Mouse (Mus musculus): ENCODE results near the gene Lancl3. TPM values are rescaled to one million over a fixed set of nuclear protein-coding genes. Genes with fewer than 3 reads are reported as not detected.

Lancl3 gene
- polyA plus RNA-seq, 1 experiment from 2014 or later = 0.29 TPM

DNA sequence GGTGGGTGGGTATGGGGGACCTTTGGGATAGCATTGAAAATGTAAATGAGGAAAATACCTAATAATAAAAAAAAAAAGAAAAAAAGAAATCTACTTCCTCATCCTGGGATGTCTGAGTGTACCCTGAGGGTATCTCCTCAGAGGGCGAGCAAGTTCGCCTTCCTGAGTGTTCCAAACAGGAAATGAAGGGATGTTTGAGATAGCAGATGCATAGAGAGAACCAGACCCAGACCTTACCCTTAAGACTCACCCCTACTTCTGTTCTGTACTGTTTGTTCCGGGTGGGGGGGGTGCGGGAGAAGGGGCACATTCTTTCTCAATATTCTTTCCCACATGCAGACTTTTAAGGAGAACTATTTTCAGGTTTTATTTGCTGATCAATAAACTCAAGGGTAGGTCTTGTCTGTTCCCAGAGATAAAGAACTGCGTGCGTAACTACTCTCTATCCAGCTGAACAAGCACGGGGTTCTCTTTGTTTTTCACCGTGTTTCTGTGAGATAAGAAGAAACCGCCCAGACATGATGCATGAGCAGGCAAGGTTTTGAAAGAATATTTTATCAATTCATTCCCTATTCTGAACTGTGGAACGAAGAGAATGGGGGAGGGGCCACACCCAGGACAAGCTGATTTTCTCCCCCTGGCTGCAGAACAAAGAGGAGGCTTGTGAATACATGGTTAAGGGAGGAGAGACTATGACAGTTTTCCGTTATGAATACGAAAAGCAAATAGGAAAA is 45.1 kb downstream of the Lancl3 start:
- no peak overlapping the region for H3K9ac ChIP-seq (replicated peaks; ENCODE audit: low read length)
- no peak overlapping the region for H3K4me3 ChIP-seq (ENCODE audit: low read depth, low read length)
- no peaks in the 10 kb centered on the region for H3K4me1 ChIP-seq (ENCODE audit: control insufficient read depth, insufficient read depth, low read length)
- H3K36me3 ChIP-seq (replicated peaks; ENCODE audit: control insufficient read depth, insufficient read depth, low read depth, low read length) = no peaks in the 10 kb centered on the region
- no peaks in the 10 kb centered on the region for H3K27me3 ChIP-seq (ENCODE audit: control insufficient read depth, insufficient read depth, low read length)
- H3K4me2 ChIP-seq (ENCODE audit: low read depth, low read length) = no peak overlapping the region
- DNase-seq (ENCODE audit: low spot score) = no peak
- ATAC-seq (replicated peaks; ENCODE audit: insufficient number of reproducible peaks, low FRiP score, low TSS enrichment, low read depth) = no peak
- no peaks in the 10 kb centered on the region for H3K9me3 ChIP-seq (replicated peaks; ENCODE audit: control insufficient read depth, low read length)
- no peak overlapping the region for H3K27ac ChIP-seq (replicated peaks; ENCODE audit: low read depth, low read length)
- 59% methylated on average over 12 of the region's 12 CpGs for WGBS

DNA sequence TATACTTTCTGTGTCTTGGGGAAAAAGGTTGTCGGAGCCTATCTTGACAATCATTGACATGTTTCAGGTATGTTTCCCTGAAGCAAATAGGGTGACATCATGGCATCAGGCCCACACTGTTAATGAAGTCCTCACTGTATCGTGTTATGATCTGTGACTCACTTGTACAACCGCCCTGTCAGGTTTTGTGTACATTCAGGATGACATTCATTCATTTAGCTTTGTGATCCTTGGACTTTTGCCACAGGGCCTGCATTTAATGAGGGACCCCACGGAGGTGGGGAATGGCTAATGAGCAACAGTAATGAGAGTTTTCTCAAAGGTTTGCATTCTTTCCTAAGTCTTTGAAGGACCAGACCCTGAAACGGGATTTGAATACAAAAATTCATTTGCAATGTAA is 49.2 kb downstream of the Lancl3 start:
- DNase-seq (ENCODE audit: low spot score) (no peak), ATAC-seq (replicated peaks; ENCODE audit: insufficient number of reproducible peaks, low FRiP score, low TSS enrichment, low read depth) (no peak)
- Histone ChIP-seq H3K4me3 (ENCODE audit: low read depth, low read length) (no peak overlapping the region), H3K4me1 (ENCODE audit: control insufficient read depth, insufficient read depth, low read length) (no peaks in the 10 kb centered on the region), H3K9ac (replicated peaks; ENCODE audit: low read length) (no peak overlapping the region), H3K27me3 (ENCODE audit: control insufficient read depth, insufficient read depth, low read length) (no peaks in the 10 kb centered on the region), H3K4me2 (ENCODE audit: low read depth, low read length) (no peak overlapping the region), H3K27ac (replicated peaks; ENCODE audit: low read depth, low read length) (no peak overlapping the region), H3K36me3 (replicated peaks; ENCODE audit: control insufficient read depth, insufficient read depth, low read depth, low read length) (no peaks in the 10 kb centered on the region), H3K9me3 (replicated peaks; ENCODE audit: control insufficient read depth, low read length) (no peaks in the 10 kb centered on the region)
- 62% methylated on average over 5 of the region's 5 CpGs for WGBS

DNA sequence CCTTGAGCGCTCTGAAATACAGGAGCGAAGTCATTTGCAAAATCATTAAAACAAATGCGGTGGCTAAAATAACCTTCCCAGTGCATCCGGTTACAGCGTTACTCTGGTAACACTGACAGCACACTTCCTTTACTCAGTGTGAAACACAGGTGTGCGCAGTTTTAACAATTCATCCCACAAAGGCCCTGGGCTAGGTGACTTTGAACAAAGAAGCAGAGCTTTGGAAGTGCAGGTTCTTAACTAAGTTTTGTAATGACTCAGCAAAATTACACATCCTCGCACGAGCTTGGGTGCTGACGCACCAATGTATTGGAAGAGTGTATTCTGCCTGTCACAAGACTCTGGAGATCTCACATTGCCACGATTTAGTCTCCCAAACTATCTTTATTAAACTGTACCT is 54.3 kb downstream of the Lancl3 start:
- no peaks in the 10 kb centered on the region for H3K36me3 ChIP-seq (replicated peaks; ENCODE audit: control insufficient read depth, insufficient read depth, low read depth, low read length)
- ATAC-seq (replicated peaks; ENCODE audit: insufficient number of reproducible peaks, low FRiP score, low TSS enrichment, low read depth) (no peak), DNase-seq (ENCODE audit: low spot score) (no peak)
- no peak overlapping the region for H3K4me2 ChIP-seq (ENCODE audit: low read depth, low read length)
- WGBS = 77% methylated on average over 10 of the region's 10 CpGs
- H3K4me1 ChIP-seq (ENCODE audit: control insufficient read depth, insufficient read depth, low read length) = no peaks in the 10 kb centered on the region
- H3K9me3 ChIP-seq (replicated peaks; ENCODE audit: control insufficient read depth, low read length) = no peaks in the 10 kb centered on the region
- no peak overlapping the region for H3K9ac ChIP-seq (replicated peaks; ENCODE audit: low read length)
- no peak overlapping the region for H3K4me3 ChIP-seq (ENCODE audit: low read depth, low read length)
- no peak overlapping the region for H3K27ac ChIP-seq (replicated peaks; ENCODE audit: low read depth, low read length)
- no peaks in the 10 kb centered on the region for H3K27me3 ChIP-seq (ENCODE audit: control insufficient read depth, insufficient read depth, low read length)

DNA sequence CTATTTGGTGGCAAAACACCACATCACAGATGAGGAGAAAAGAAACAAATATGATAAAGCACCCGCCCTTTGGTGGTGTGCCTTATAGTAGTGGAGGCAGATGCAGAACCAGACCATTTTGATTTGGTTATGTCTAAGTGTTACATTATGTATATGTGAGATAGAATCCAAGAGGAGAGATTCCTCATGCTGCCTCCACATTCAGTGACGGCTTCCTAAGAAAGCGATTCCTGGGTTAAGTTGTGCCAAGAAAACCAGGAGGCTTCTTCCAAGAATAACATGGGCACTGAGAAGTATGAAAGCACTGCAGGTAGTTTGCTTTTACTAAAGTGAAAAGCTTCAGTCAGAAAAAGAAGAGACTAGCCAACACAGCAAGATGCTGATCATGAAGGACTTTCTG is 55.2 kb downstream of the Lancl3 start:
- Histone ChIP-seq H3K4me2 (ENCODE audit: low read depth, low read length) (no peak overlapping the region), H3K36me3 (replicated peaks; ENCODE audit: control insufficient read depth, insufficient read depth, low read depth, low read length) (no peaks in the 10 kb centered on the region), H3K9ac (replicated peaks; ENCODE audit: low read length) (no peak overlapping the region), H3K4me3 (ENCODE audit: low read depth, low read length) (no peak overlapping the region), H3K9me3 (replicated peaks; ENCODE audit: control insufficient read depth, low read length) (no peaks in the 10 kb centered on the region), H3K4me1 (ENCODE audit: control insufficient read depth, insufficient read depth, low read length) (no peaks in the 10 kb centered on the region), H3K27ac (replicated peaks; ENCODE audit: low read depth, low read length) (no peak overlapping the region), H3K27me3 (ENCODE audit: control insufficient read depth, insufficient read depth, low read length) (no peaks in the 10 kb centered on the region)
- WGBS = 89% methylated on average over 3 of the region's 3 CpGs
- DNase-seq (ENCODE audit: low spot score) (no peak), ATAC-seq (replicated peaks; ENCODE audit: insufficient number of reproducible peaks, low FRiP score, low TSS enrichment, low read depth) (no peak)

DNA sequence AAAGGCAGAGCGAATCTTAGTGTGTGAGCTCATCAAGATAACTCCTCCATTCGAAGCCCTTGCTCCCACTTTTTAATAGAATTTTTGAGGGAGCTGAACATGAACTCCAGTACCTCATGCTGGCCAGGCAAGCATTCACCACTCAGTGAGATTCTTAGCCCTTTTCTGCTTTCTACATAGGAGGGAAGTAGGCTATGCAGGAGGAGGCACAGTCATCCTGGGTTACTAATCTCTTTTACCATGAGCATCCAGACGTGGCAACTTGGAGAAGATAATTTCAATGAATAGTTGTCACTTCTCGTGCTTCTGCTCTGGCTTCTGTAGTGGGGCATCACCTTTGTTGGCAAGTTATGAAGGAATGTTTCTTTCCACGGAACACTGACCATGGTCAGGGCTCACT is 57.1 kb downstream of the Lancl3 start, which contains the start of gene Gm14862:
Gene Gm14862 (minus strand): TSS at position 134 of the 400 bp plus-strand sequence.
- Histone ChIP-seq H3K9ac (replicated peaks; ENCODE audit: low read length) (no peak within 1 kb of the TSS), H3K36me3 (replicated peaks; ENCODE audit: control insufficient read depth, insufficient read depth, low read depth, low read length) (no peaks in the 10 kb centered on the region), H3K4me2 (ENCODE audit: low read depth, low read length) (no peak within 1 kb of the TSS), H3K4me3 (ENCODE audit: low read depth, low read length) (no peak within 1 kb of the TSS), H3K27ac (replicated peaks; ENCODE audit: low read depth, low read length) (no peak within 1 kb of the TSS), H3K9me3 (replicated peaks; ENCODE audit: control insufficient read depth, low read length) (no peaks in the 10 kb centered on the region), H3K4me1 (ENCODE audit: control insufficient read depth, insufficient read depth, low read length) (no peaks in the 10 kb centered on the region), H3K27me3 (ENCODE audit: control insufficient read depth, insufficient read depth, low read length) (no peaks in the 10 kb centered on the region)
- 81% methylated on average over 5 of the region's 5 CpGs for WGBS
- DNase-seq (ENCODE audit: low spot score) = no peak
- ATAC-seq (replicated peaks; ENCODE audit: insufficient number of reproducible peaks, low FRiP score, low TSS enrichment, low read depth) = no peak

DNA sequence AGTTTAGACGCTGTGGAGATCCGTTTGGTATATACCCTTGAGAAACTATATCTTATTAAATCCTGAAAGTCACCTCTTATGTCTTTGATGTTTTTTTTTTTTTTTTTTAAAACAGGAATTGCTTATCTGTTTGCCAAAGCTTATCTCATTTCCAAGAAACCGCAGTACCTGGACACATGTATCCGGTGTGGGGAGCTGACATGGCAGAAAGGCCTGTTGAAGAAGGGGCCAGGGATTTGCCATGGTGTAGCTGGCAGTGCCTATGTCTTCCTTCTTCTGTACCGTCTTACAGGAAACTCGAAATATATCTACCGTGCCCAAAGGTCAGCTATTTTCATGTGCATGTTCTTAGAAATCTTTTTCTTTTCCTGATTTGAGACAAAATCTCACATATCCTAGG is 58.1 kb downstream of the Lancl3 start:
- no peaks in the 10 kb centered on the region for H3K36me3 ChIP-seq (replicated peaks; ENCODE audit: control insufficient read depth, insufficient read depth, low read depth, low read length)
- no peaks in the 10 kb centered on the region for H3K9me3 ChIP-seq (replicated peaks; ENCODE audit: control insufficient read depth, low read length)
- no peak overlapping the region for H3K9ac ChIP-seq (replicated peaks; ENCODE audit: low read length)
- ATAC-seq (replicated peaks; ENCODE audit: insufficient number of reproducible peaks, low FRiP score, low TSS enrichment, low read depth) (no peak), DNase-seq (ENCODE audit: low spot score) (no peak)
- no peaks in the 10 kb centered on the region for H3K27me3 ChIP-seq (ENCODE audit: control insufficient read depth, insufficient read depth, low read length)
- H3K4me1 ChIP-seq (ENCODE audit: control insufficient read depth, insufficient read depth, low read length) = no peaks in the 10 kb centered on the region
- H3K4me2 ChIP-seq (ENCODE audit: low read depth, low read length) = no peak overlapping the region
- H3K4me3 ChIP-seq (ENCODE audit: low read depth, low read length) = no peak overlapping the region
- 92% methylated on average over 7 of the region's 7 CpGs for WGBS
- no peak overlapping the region for H3K27ac ChIP-seq (replicated peaks; ENCODE audit: low read depth, low read length)

DNA sequence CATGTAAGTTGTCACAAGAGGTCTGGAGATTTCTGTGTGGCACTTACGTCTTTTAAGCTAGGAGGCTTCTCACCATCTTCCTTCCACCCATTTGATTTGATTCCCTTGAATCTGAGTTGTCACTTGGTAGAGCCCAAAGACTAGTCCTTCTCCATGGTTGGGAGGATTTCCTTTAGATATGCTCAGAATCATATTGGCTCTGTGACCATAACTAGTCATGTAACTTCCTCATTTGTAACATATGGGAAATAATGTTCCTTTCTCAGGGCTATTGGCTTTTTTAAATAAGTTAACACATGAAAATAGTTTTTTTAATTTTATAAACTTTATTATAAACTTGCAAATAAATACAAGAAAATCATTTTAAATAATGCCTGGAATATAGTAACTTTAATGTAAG is 59.6 kb downstream of the Lancl3 start:
- Histone ChIP-seq H3K4me1 (ENCODE audit: control insufficient read depth, insufficient read depth, low read length) (no peaks in the 10 kb centered on the region), H3K9ac (replicated peaks; ENCODE audit: low read length) (no peak overlapping the region), H3K4me3 (ENCODE audit: low read depth, low read length) (no peak overlapping the region), H3K9me3 (replicated peaks; ENCODE audit: control insufficient read depth, low read length) (no peaks in the 10 kb centered on the region), H3K27ac (replicated peaks; ENCODE audit: low read depth, low read length) (no peak overlapping the region), H3K27me3 (ENCODE audit: control insufficient read depth, insufficient read depth, low read length) (no peaks in the 10 kb centered on the region), H3K4me2 (ENCODE audit: low read depth, low read length) (no peak overlapping the region), H3K36me3 (replicated peaks; ENCODE audit: control insufficient read depth, insufficient read depth, low read depth, low read length) (no peaks in the 10 kb centered on the region)
- WGBS = 82% methylated on average over 1 of the region's 1 CpGs
- DNase-seq (ENCODE audit: low spot score) (no peak), ATAC-seq (replicated peaks; ENCODE audit: insufficient number of reproducible peaks, low FRiP score, low TSS enrichment, low read depth) (no peak)

DNA sequence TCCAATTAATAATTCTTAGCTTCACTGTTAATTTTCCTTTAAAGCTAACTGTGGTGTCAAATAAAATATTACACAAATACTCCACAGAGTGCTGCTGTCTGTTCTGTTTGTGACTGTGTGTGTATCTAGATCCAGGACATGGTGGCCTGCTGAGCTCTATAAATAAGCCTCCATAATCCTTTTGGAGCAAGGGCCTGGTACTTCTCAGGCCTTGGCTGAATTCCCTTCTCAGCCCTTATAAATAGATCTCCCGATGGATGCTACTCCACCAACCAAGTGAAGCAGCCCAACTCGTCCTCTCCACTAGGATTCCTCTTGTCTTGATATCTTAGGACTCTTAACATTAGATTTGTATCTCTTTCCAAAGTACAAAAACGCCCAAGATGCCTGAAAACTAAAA is 71.4 kb downstream of the Lancl3 start:
- no peak overlapping the region for H3K4me3 ChIP-seq (ENCODE audit: low read depth, low read length)
- H3K4me2 ChIP-seq (ENCODE audit: low read depth, low read length) = no peak overlapping the region
- H3K27me3 ChIP-seq (ENCODE audit: control insufficient read depth, insufficient read depth, low read length) = no peaks in the 10 kb centered on the region
- DNase-seq (ENCODE audit: low spot score) = no peak
- H3K9ac ChIP-seq (replicated peaks; ENCODE audit: low read length) = no peak overlapping the region
- 70% methylated on average over 3 of the region's 3 CpGs for WGBS
- no peaks in the 10 kb centered on the region for H3K4me1 ChIP-seq (ENCODE audit: control insufficient read depth, insufficient read depth, low read length)
- ATAC-seq (replicated peaks; ENCODE audit: insufficient number of reproducible peaks, low FRiP score, low TSS enrichment, low read depth) = no peak
- no peaks in the 10 kb centered on the region for H3K36me3 ChIP-seq (replicated peaks; ENCODE audit: control insufficient read depth, insufficient read depth, low read depth, low read length)
- no peak overlapping the region for H3K27ac ChIP-seq (replicated peaks; ENCODE audit: low read depth, low read length)
- no peaks in the 10 kb centered on the region for H3K9me3 ChIP-seq (replicated peaks; ENCODE audit: control insufficient read depth, low read length)
